Mouse (Mus musculus): ENCODE measurements around the gene Slc12a7. TPM values are rescaled to one million over a fixed set of nuclear protein-coding genes. Genes with fewer than 3 reads are reported as not detected.

Slc12a7 gene
- 41.4 and 44.8 TPM in 2 replicates for polyA plus RNA-seq (2014; fragmentation: Nextera tagmentation; extraction: Ambion mirVana)

GRCm38 (mm10) chr13:73732742-73733700, at the start of gene Slc12a7:
Gene Slc12a7 (plus strand): TSS chr13:73733094.
- Histone ChIP-seq H3K9ac (ENCODE audit: low read length) (peak within 1 kb of the TSS; percentile 30), H3K9me3 (ENCODE audit: control insufficient read depth, low read length) (no peaks in the 10 kb centered on the region), H3K4me1 (ENCODE audit: control insufficient read depth, insufficient read depth, low read length) (peaks cover 7% of the 10 kb centered on the region; the same call in 1 of the 2 replicates), H3K4me3 (ENCODE audit: low read depth, low read length) (peak within 1 kb of the TSS; percentile 32), H3K27me3 (ENCODE audit: control insufficient read depth, insufficient read depth, low read length) (peaks cover 4% of the 10 kb centered on the region; the same call in 1 of the 2 replicates), H3K27ac (ENCODE audit: low read depth, low read length) (no peak within 1 kb of the TSS), H3K36me3 (ENCODE audit: control insufficient read depth, insufficient read depth, low read length) (no peaks in the 10 kb centered on the region), H3K4me2 (ENCODE audit: low read depth) (peak within 1 kb of the TSS; percentile 61)
- ATAC-seq (ENCODE audit: insufficient read depth, low FRiP score, low TSS enrichment) (peak; percentile 75), DNase-seq (ENCODE audit: low spot score) (peak; percentile 44)
- 5% methylated on average over 40 of the region's 48 CpGs for WGBS

DNA sequence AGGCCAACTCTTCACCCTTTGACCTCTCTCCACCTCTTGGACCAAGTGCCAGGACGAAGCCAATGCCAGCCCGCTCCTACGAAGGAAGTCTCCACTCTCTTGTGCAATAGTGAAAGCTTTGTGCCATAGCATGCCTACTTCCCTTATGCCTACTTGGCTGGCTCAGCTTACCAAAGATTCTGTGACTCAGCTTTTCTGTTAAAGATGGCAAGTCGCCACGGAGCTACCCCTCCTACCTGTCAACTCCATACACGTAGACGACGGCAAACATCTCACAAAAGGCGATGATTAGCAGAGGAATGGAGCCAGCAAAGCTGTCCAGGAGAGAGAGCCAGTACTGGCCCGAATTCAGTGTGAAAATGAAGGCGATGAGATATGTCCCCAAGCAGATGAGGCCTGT, 49.2 kb upstream of the Slc12a7 start:
- no peaks in the 10 kb centered on the region for H3K27me3 ChIP-seq (ENCODE audit: control insufficient read depth, insufficient read depth, low read length)
- 87% methylated on average over 11 of the region's 11 CpGs for WGBS
- H3K4me1 ChIP-seq (ENCODE audit: control insufficient read depth, insufficient read depth, low read length), result no peaks in the 10 kb centered on the region
- no peak overlapping the region for H3K4me2 ChIP-seq (ENCODE audit: low read depth)
- no peak overlapping the region for H3K27ac ChIP-seq (ENCODE audit: low read depth, low read length)
- H3K36me3 ChIP-seq (ENCODE audit: control insufficient read depth, insufficient read depth, low read length), result no peaks in the 10 kb centered on the region
- no peak overlapping the region for H3K9ac ChIP-seq (ENCODE audit: low read length)
- DNase-seq (ENCODE audit: low spot score) (no peak), ATAC-seq (ENCODE audit: insufficient read depth, low FRiP score, low TSS enrichment) (no peak)
- no peak overlapping the region for H3K4me3 ChIP-seq (ENCODE audit: low read depth, low read length)
- no peaks in the 10 kb centered on the region for H3K9me3 ChIP-seq (ENCODE audit: control insufficient read depth, low read length)

- no peak overlapping the region for H3K4me3 ChIP-seq (ENCODE audit: low read depth, low read length)
- H3K27ac ChIP-seq (ENCODE audit: low read depth, low read length), result no peak overlapping the region
- H3K4me1 ChIP-seq (ENCODE audit: control insufficient read depth, insufficient read depth, low read length), result no peaks in the 10 kb centered on the region
- DNase-seq (ENCODE audit: low spot score) (no peak), ATAC-seq (ENCODE audit: insufficient read depth, low FRiP score, low TSS enrichment) (no peak)
- no peaks in the 10 kb centered on the region for H3K9me3 ChIP-seq (ENCODE audit: control insufficient read depth, low read length)
- no peak overlapping the region for H3K4me2 ChIP-seq (ENCODE audit: low read depth)
- WGBS, result 73% methylated on average over 1 of the region's 1 CpGs
- H3K27me3 ChIP-seq (ENCODE audit: control insufficient read depth, insufficient read depth, low read length), result no peaks in the 10 kb centered on the region
- H3K36me3 ChIP-seq (ENCODE audit: control insufficient read depth, insufficient read depth, low read length), result no peaks in the 10 kb centered on the region
- no peak overlapping the region for H3K9ac ChIP-seq (ENCODE audit: low read length)
Measured at GRCm38 (mm10) chr13:73684412-73684811, 48.5 kb upstream of the Slc12a7 start.

GRCm38 (mm10) chr13:73685502-73685901, 47.4 kb upstream of the Slc12a7 start:
- Histone ChIP-seq H3K4me1 (ENCODE audit: control insufficient read depth, insufficient read depth, low read length) (no peaks in the 10 kb centered on the region), H3K36me3 (ENCODE audit: control insufficient read depth, insufficient read depth, low read length) (no peaks in the 10 kb centered on the region), H3K4me2 (ENCODE audit: low read depth) (no peak overlapping the region), H3K9me3 (ENCODE audit: control insufficient read depth, low read length) (no peaks in the 10 kb centered on the region), H3K27me3 (ENCODE audit: control insufficient read depth, insufficient read depth, low read length) (no peaks in the 10 kb centered on the region), H3K27ac (ENCODE audit: low read depth, low read length) (no peak overlapping the region), H3K4me3 (ENCODE audit: low read depth, low read length) (no peak overlapping the region), H3K9ac (ENCODE audit: low read length) (no peak overlapping the region)
- DNase-seq (ENCODE audit: low spot score), result no peak
- ATAC-seq (ENCODE audit: insufficient read depth, low FRiP score, low TSS enrichment), result no peak
- WGBS, result 85% methylated on average over 6 of the region's 6 CpGs

- no peak overlapping the region for H3K4me2 ChIP-seq (ENCODE audit: low read depth)
- ATAC-seq (ENCODE audit: insufficient read depth, low FRiP score, low TSS enrichment), result no peak
- no peaks in the 10 kb centered on the region for H3K27me3 ChIP-seq (ENCODE audit: control insufficient read depth, insufficient read depth, low read length)
- no peak for DNase-seq (ENCODE audit: low spot score)
- H3K9me3 ChIP-seq (ENCODE audit: control insufficient read depth, low read length), result no peaks in the 10 kb centered on the region
- no peaks in the 10 kb centered on the region for H3K4me1 ChIP-seq (ENCODE audit: control insufficient read depth, insufficient read depth, low read length)
- 64% methylated on average over 3 of the region's 3 CpGs for WGBS
- H3K4me3 ChIP-seq (ENCODE audit: low read depth, low read length), result no peak overlapping the region
- no peak overlapping the region for H3K9ac ChIP-seq (ENCODE audit: low read length)
- no peaks in the 10 kb centered on the region for H3K36me3 ChIP-seq (ENCODE audit: control insufficient read depth, insufficient read depth, low read length)
- no peak overlapping the region for H3K27ac ChIP-seq (ENCODE audit: low read depth, low read length)
Measured at GRCm38 (mm10) chr13:73687601-73688000, 45.3 kb upstream of the Slc12a7 start.

DNA sequence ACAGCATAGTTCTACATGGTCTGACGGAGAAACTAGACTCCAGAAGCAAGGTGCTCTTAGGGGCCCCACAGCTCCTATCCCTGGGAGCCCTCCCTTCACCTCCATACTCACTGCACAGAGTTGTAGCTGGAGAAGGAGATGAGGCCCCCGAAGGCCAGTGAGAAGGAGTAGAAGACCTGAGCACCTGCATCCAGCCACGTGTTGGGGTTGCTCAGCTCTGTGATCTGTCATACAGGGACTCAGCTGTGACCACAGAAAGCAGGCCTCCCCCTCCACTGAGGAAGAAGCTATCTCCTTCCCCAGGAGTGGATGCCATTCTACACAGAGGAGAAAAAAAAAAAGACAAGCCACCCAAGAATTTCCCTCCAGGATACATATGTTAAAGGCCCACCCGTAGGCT, 44.0 kb upstream of the Slc12a7 start:
- WGBS, result 88% methylated on average over 4 of the region's 4 CpGs
- DNase-seq (ENCODE audit: low spot score) (no peak), ATAC-seq (ENCODE audit: insufficient read depth, low FRiP score, low TSS enrichment) (no peak)
- Histone ChIP-seq H3K27me3 (ENCODE audit: control insufficient read depth, insufficient read depth, low read length) (no peaks in the 10 kb centered on the region), H3K9ac (ENCODE audit: low read length) (no peak overlapping the region), H3K4me3 (ENCODE audit: low read depth, low read length) (no peak overlapping the region), H3K27ac (ENCODE audit: low read depth, low read length) (no peak overlapping the region), H3K4me2 (ENCODE audit: low read depth) (no peak overlapping the region), H3K9me3 (ENCODE audit: control insufficient read depth, low read length) (no peaks in the 10 kb centered on the region), H3K36me3 (ENCODE audit: control insufficient read depth, insufficient read depth, low read length) (no peaks in the 10 kb centered on the region), H3K4me1 (ENCODE audit: control insufficient read depth, insufficient read depth, low read length) (no peaks in the 10 kb centered on the region)

- no peak overlapping the region for H3K27ac ChIP-seq (ENCODE audit: low read depth, low read length)
Measured at GRCm38 (mm10) chr13:73692249-73692868, 40.5 kb upstream of the Slc12a7 start.

GRCm38 (mm10) chr13:73693333-73693732, 39.6 kb upstream of the Slc12a7 start:
- Histone ChIP-seq H3K9me3 (ENCODE audit: control insufficient read depth, low read length) (no peaks in the 10 kb centered on the region), H3K36me3 (ENCODE audit: control insufficient read depth, insufficient read depth, low read length) (no peaks in the 10 kb centered on the region), H3K4me2 (ENCODE audit: low read depth) (no peak overlapping the region), H3K27ac (ENCODE audit: low read depth, low read length) (no peak overlapping the region), H3K4me3 (ENCODE audit: low read depth, low read length) (no peak overlapping the region), H3K4me1 (ENCODE audit: control insufficient read depth, insufficient read depth, low read length) (no peaks in the 10 kb centered on the region), H3K27me3 (ENCODE audit: control insufficient read depth, insufficient read depth, low read length) (no peaks in the 10 kb centered on the region), H3K9ac (ENCODE audit: low read length) (no peak overlapping the region)
- WGBS, result 76% methylated on average over 2 of the region's 2 CpGs
- no peak for ATAC-seq (ENCODE audit: insufficient read depth, low FRiP score, low TSS enrichment)
- DNase-seq (ENCODE audit: low spot score), result no peak

More at GRCm38 (mm10) chr13:73692249-73692868, 40.5 kb upstream of the Slc12a7 start:
- ATAC-seq (ENCODE audit: insufficient read depth, low FRiP score, low TSS enrichment) (peak; percentile 79), DNase-seq (ENCODE audit: low spot score) (peak; percentile 79)
- H3K4me3 ChIP-seq (ENCODE audit: low read depth, low read length), result no peak overlapping the region
- H3K4me1 ChIP-seq (ENCODE audit: control insufficient read depth, insufficient read depth, low read length), result no peaks in the 10 kb centered on the region
- H3K27me3 ChIP-seq (ENCODE audit: control insufficient read depth, insufficient read depth, low read length), result no peaks in the 10 kb centered on the region
- no peaks in the 10 kb centered on the region for H3K36me3 ChIP-seq (ENCODE audit: control insufficient read depth, insufficient read depth, low read length)
- H3K9ac ChIP-seq (ENCODE audit: low read length), result no peak overlapping the region
- H3K9me3 ChIP-seq (ENCODE audit: control insufficient read depth, low read length), result no peaks in the 10 kb centered on the region
- WGBS, result 37% methylated on average over 10 of the region's 10 CpGs
- H3K4me2 ChIP-seq (ENCODE audit: low read depth), result no peak overlapping the region

Data from neural tube, embryonic 11.5 days (tissue).